Mouse (Mus musculus) lung, embryonic 16.5 days (tissue): ENCODE data around the gene Fntb. TPM values are rescaled to one million over a fixed set of nuclear protein-coding genes. Genes with fewer than 3 reads are reported as not detected.

Source experiments
- ATAC-seq: fragments of 200-750 bp; cut with Nextera tagmentation; 2 replicates; pipeline ENCODE4 v1.8.0; 2017; ENCODE audit warnings: low read depth, mild to moderate bottlenecking, moderate library complexity
- H3K27ac ChIP-seq: fragments of 300-500 bp; sonication (generic); 2 replicates; pipeline ENCODE4 v1.5.1; 2014; ENCODE audit warnings: mild to moderate bottlenecking, control low read depth, low read length
- H3K27me3 ChIP-seq: fragments of 300-500 bp; sonication (generic); 2 replicates; pipeline ENCODE4 v1.6.1; 2014; ENCODE audit warnings: low read depth, low read length, mixed read lengths; ENCODE audit not compliant: control insufficient read depth, insufficient read depth
- H3K36me3 ChIP-seq: fragments of 300-500 bp; sonication (generic); 2 replicates; pipeline ENCODE4 v1.6.1; 2014; ENCODE audit warnings: low read length; ENCODE audit not compliant: control insufficient read depth, insufficient read depth
- H3K4me1 ChIP-seq: fragments of 300-500 bp; sonication (generic); replicated peaks from 2 replicates; pipeline ENCODE4 v1.6.1; 2014; ENCODE audit warnings: low read length, mixed read lengths; ENCODE audit not compliant: control insufficient read depth, insufficient read depth
- H3K4me2 ChIP-seq: fragments of 300-500 bp; sonication (generic); 2 replicates; pipeline ENCODE4 v1.6.1; 2014; ENCODE audit warnings: low read depth, low read length, control low read depth
- H3K4me3 ChIP-seq: fragments of 300-500 bp; sonication (generic); 2 replicates; pipeline ENCODE4 v1.5.1; 2014; ENCODE audit warnings: mild to moderate bottlenecking, low read length, control low read depth
- H3K9ac ChIP-seq: fragments of 300-500 bp; sonication (generic); 2 replicates; pipeline ENCODE4 v1.6.1; 2014; ENCODE audit warnings: low read length, control low read depth
- H3K9me3 ChIP-seq: fragments of 300-500 bp; sonication (generic); 2 replicates; pipeline ENCODE4 v1.6.1; 2016; ENCODE audit warnings: low read length; ENCODE audit not compliant: control insufficient read depth
- WGBS: fragments of 180-500 bp; shearing (Covaris S2); extraction: QIAGEN DNeasy Blood & Tissue Kit; methylation state at CpG from one replicate; pipeline ENCODE4 v1.1.7; 2014; 5-methylcytosine and 5-hydroxymethylcytosine counted together
- polyA plus RNA-seq: library from polyadenylated mRNA; unstranded; fragments of >200 nt; fragmentation: Nextera tagmentation; extraction: Ambion mirVana; gene quantifications from 2 replicates; pipeline ENCODE4 v1.2.1, GENCODE M21; 2015

Gene Fntb
- polyA plus RNA-seq, 1 experiment from 2014 or later = 39.0 TPM

GRCm38 (mm10) chr12:76947487-76947886 is 182.1 kb downstream of the Fntb start:
- H3K9ac ChIP-seq = no peak overlapping the region
- no peak overlapping the region for H3K4me3 ChIP-seq
- H3K4me2 ChIP-seq = no peak overlapping the region
- peaks cover 41% of the 10 kb centered on the region for H3K36me3 ChIP-seq
- H3K27me3 ChIP-seq = no peaks in the 10 kb centered on the region
- ATAC-seq = no peak
- no peaks in the 10 kb centered on the region for H3K4me1 ChIP-seq
- H3K9me3 ChIP-seq = no peaks in the 10 kb centered on the region
- H3K27ac ChIP-seq = no peak overlapping the region
- WGBS = 86% methylated on average over 3 of the region's 3 CpGs

- Histone ChIP-seq H3K27ac (no peak overlapping the region; the same call in 1 of the 2 replicates), H3K9ac (no peak overlapping the region), H3K9me3 (no peaks in the 10 kb centered on the region), H3K27me3 (no peaks in the 10 kb centered on the region), H3K4me2 (no peak overlapping the region), H3K36me3 (peaks cover 45% of the 10 kb centered on the region), H3K4me1 (no peaks in the 10 kb centered on the region), H3K4me3 (no peak overlapping the region)
- 53% methylated on average over 2 of the region's 2 CpGs for WGBS
- ATAC-seq = no peak
Observed at GRCm38 (mm10) chr12:76948185-76948584, 182.8 kb downstream of the Fntb start.

- H3K36me3 ChIP-seq = peaks cover 45% of the 10 kb centered on the region
- 53% methylated on average over 3 of the region's 3 CpGs for WGBS
- ATAC-seq = no peak
- H3K9me3 ChIP-seq = no peaks in the 10 kb centered on the region
- H3K4me1 ChIP-seq = no peaks in the 10 kb centered on the region; the same call in 1 of the 2 replicates
- H3K27me3 ChIP-seq = no peaks in the 10 kb centered on the region
- no peak overlapping the region for H3K4me2 ChIP-seq
- no peak overlapping the region for H3K4me3 ChIP-seq
- no peak overlapping the region for H3K9ac ChIP-seq
- H3K27ac ChIP-seq = peak overlapping the region; percentile 21; the same call in 1 of the 2 replicates
Observed at GRCm38 (mm10) chr12:76948781-76949180, 183.4 kb downstream of the Fntb start.

GRCm38 (mm10) chr12:76950330-76950729 is 184.9 kb downstream of the Fntb start:
- WGBS = 81% methylated on average over 5 of the region's 5 CpGs
- ATAC-seq = no peak
- no peaks in the 10 kb centered on the region for H3K9me3 ChIP-seq
- peaks cover 12% of the 10 kb centered on the region for H3K4me1 ChIP-seq
- no peak overlapping the region for H3K4me3 ChIP-seq
- no peak overlapping the region for H3K27ac ChIP-seq
- H3K4me2 ChIP-seq = no peak overlapping the region
- H3K9ac ChIP-seq = no peak overlapping the region
- peaks cover 38% of the 10 kb centered on the region for H3K36me3 ChIP-seq
- no peaks in the 10 kb centered on the region for H3K27me3 ChIP-seq

- peaks cover 24% of the 10 kb centered on the region for H3K36me3 ChIP-seq
- no peaks in the 10 kb centered on the region for H3K9me3 ChIP-seq
- peak overlapping the region; percentile 91 for H3K27ac ChIP-seq
Observed at GRCm38 (mm10) chr12:76953750-76954363, 188.5 kb downstream of the Fntb start.

GRCm38 (mm10) chr12:76954698-76955423 is 189.5 kb downstream of the Fntb start:
- no peaks in the 10 kb centered on the region for H3K27me3 ChIP-seq
- peaks cover 27% of the 10 kb centered on the region for H3K36me3 ChIP-seq
- no peak overlapping the region for H3K4me3 ChIP-seq
- peak overlapping the region; percentile 91 for H3K27ac ChIP-seq
- H3K9ac ChIP-seq = 0 out of 2 replicates have a peak overlapping the region, but pooled peaks have one; percentile 27
- H3K4me2 ChIP-seq = peak overlapping the region; percentile 16; the same call in 1 of the 2 replicates
- peaks cover 20% of the 10 kb centered on the region for H3K4me1 ChIP-seq
- peak; percentile 86 for ATAC-seq
- no peaks in the 10 kb centered on the region for H3K9me3 ChIP-seq
- WGBS = 48% methylated on average over 10 of the region's 10 CpGs

More at GRCm38 (mm10) chr12:76953750-76954363, 188.5 kb downstream of the Fntb start:
- Histone ChIP-seq H3K9ac (no peak overlapping the region), H3K4me3 (no peak overlapping the region), H3K27me3 (no peaks in the 10 kb centered on the region), H3K4me1 (peaks cover 20% of the 10 kb centered on the region), H3K4me2 (no peak overlapping the region)
- WGBS = 42% methylated on average over 2 of the region's 2 CpGs
- peak; percentile 37; the same call in 1 of the 2 replicates for ATAC-seq

GRCm38 (mm10) chr12:76957688-76958087 is 192.3 kb downstream of the Fntb start:
- peaks cover 16% of the 10 kb centered on the region for H3K36me3 ChIP-seq
- no peak overlapping the region for H3K9ac ChIP-seq
- peak overlapping the region; percentile 20; the same call in 1 of the 2 replicates for H3K27ac ChIP-seq
- H3K4me2 ChIP-seq = no peak overlapping the region
- H3K4me3 ChIP-seq = no peak overlapping the region
- 66% methylated on average over 5 of the region's 5 CpGs for WGBS
- no peaks in the 10 kb centered on the region for H3K9me3 ChIP-seq
- H3K27me3 ChIP-seq = no peaks in the 10 kb centered on the region
- no peak for ATAC-seq
- peaks cover 24% of the 10 kb centered on the region for H3K4me1 ChIP-seq

GRCm38 (mm10) chr12:76961052-76961931 is 195.9 kb downstream of the Fntb start:
- 2% methylated on average over 43 of the region's 45 CpGs for WGBS
- H3K9me3 ChIP-seq = no peaks in the 10 kb centered on the region
- peaks cover 9% of the 10 kb centered on the region; the same call in 1 of the 2 replicates for H3K4me1 ChIP-seq
- H3K36me3 ChIP-seq = peaks cover 9% of the 10 kb centered on the region; the same call in 1 of the 2 replicates
- H3K4me2 ChIP-seq = peak overlapping the region; percentile 80
- peak overlapping the region; percentile 41 for H3K27ac ChIP-seq
- H3K27me3 ChIP-seq = no peaks in the 10 kb centered on the region
- H3K9ac ChIP-seq = peak overlapping the region; percentile 92
- ATAC-seq = peak; percentile 11
- H3K4me3 ChIP-seq = peak overlapping the region; percentile 94
